ENCODE assay signal across 18 mouse cellular contexts in the genomic region with DNA sequence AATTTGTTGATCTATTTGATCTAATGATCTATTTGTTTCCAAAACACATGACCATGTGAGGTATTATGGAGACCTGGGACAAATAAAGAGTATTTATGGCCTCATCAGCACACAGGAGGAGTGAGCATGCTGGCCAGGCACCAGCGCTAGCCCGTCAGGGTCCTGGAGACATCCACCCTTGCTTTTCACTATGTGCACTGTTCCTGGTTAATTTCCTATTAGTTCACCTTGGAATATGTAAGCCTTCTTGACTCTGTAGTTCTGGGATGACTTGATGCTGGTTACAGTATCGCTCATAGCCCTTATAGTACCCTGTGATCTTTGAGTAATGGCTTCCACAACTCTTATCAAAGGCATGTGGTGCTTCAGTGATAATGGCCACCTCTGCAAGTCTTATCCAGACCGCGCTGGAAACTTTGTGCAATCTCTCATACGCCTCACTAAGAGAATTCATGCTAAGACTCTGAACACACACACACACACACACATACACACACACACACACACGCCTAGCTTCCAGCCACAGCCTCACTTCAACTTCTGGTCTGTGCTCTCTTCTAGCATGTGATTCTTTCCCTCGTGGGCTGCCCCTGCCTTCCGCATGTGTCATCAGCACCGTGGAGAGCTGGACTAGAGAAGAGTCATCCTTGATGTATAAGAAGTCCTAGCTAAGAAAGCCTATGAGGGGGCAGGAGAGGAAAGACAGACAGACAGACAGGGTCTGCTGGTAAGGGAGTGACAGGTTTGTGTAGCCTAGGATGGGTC. TPM values are rescaled to one million over a fixed set of nuclear protein-coding genes. Genes with fewer than 3 reads are reported as not detected.
A peak's percentile ranks its signal among the peaks of the same experiment; 100 is the strongest.
DNase-seq lines count a peak whose midpoint lies in the region; ATAC-seq lines count a peak whose summit lies in the region.
"Had no signal": no experiment of that assay in that cellular context is flagged by ENCODE, and none has a peak within 500 bp of the region (broad histone marks: within the 10 kb centered on the region; RNA-seq: fewer than 3 reads in every experiment).

No protein-coding gene starts in this region.

- H3K4me3 ChIP-seq in intestine, embryonic 16.5 days (ENCODE audit: low read length), result no peak overlapping the region
- H3K4me3 ChIP-seq in intestine, embryonic 15.5 days (replicated peaks), result no peak overlapping the region
- no peak overlapping the region for H3K4me3 ChIP-seq in midbrain, embryonic 13.5 days (replicated peaks)
- no peak overlapping the region for H3K4me3 ChIP-seq in midbrain, embryonic 16.5 days (ENCODE audit: low read depth, low read length)
- H3K4me3 ChIP-seq in liver, embryonic 13.5 days (replicated peaks), result no peak overlapping the region
- H3K4me3 ChIP-seq: embryonic facial prominence, embryonic 13.5 days; hindbrain, embryonic 13.5 days; limb, embryonic 15.5 days; megakaryocyte, embryonic 14.5 days had no signal

- H3K27ac ChIP-seq in intestine, embryonic 16.5 days (ENCODE audit: low read length), result no peak overlapping the region
- no peak overlapping the region for H3K27ac ChIP-seq in intestine, embryonic 15.5 days
- H3K27ac ChIP-seq in midbrain, embryonic 13.5 days, result no peak overlapping the region
- H3K27ac ChIP-seq in midbrain, embryonic 16.5 days (ENCODE audit: low read length), result no peak overlapping the region
- no peak overlapping the region for H3K27ac ChIP-seq in liver, embryonic 13.5 days
- H3K27ac ChIP-seq: embryonic facial prominence, embryonic 13.5 days; hindbrain, embryonic 13.5 days; limb, embryonic 15.5 days had no signal

- H3K4me1 ChIP-seq in intestine, embryonic 16.5 days (ENCODE audit: control insufficient read depth, insufficient read depth, low read length), result no peaks in the 10 kb centered on the region; the same call in 1 of the 2 replicates
- no peaks in the 10 kb centered on the region for H3K4me1 ChIP-seq in intestine, embryonic 15.5 days (replicated peaks)
- no peaks in the 10 kb centered on the region for H3K4me1 ChIP-seq in midbrain, embryonic 13.5 days (replicated peaks)
- H3K4me1 ChIP-seq in midbrain, embryonic 16.5 days (ENCODE audit: control insufficient read depth, insufficient read depth, low read length), result no peaks in the 10 kb centered on the region
- peaks cover 8% of the 10 kb centered on the region for H3K4me1 ChIP-seq in liver, embryonic 13.5 days (replicated peaks)
- H3K4me1 ChIP-seq: embryonic facial prominence, embryonic 13.5 days; hindbrain, embryonic 13.5 days; limb, embryonic 15.5 days; megakaryocyte, embryonic 14.5 days had no signal

- WGBS in intestine, embryonic 16.5 days, result 86% methylated on average over 10 of the region's 10 CpGs
- WGBS in intestine, embryonic 15.5 days, result 87% methylated on average over 10 of the region's 10 CpGs
- WGBS in midbrain, embryonic 13.5 days, result 94% methylated on average over 10 of the region's 10 CpGs
- WGBS in midbrain, embryonic 16.5 days, result 97% methylated on average over 10 of the region's 10 CpGs
- 57% methylated on average over 10 of the region's 10 CpGs for WGBS in liver, embryonic 13.5 days (ENCODE audit: insufficient replicate concordance)

- H3K9ac ChIP-seq in intestine, embryonic 16.5 days (ENCODE audit: low read depth, low read length), result no peak overlapping the region
- H3K9ac ChIP-seq in intestine, embryonic 15.5 days, result no peak overlapping the region
- no peak overlapping the region for H3K9ac ChIP-seq in midbrain, embryonic 13.5 days (replicated peaks)
- no peak overlapping the region for H3K9ac ChIP-seq in midbrain, embryonic 16.5 days (ENCODE audit: low read depth, low read length)
- H3K9ac ChIP-seq in liver, embryonic 13.5 days, result no peak overlapping the region
- H3K9ac ChIP-seq: embryonic facial prominence, embryonic 13.5 days; hindbrain, embryonic 13.5 days; limb, embryonic 15.5 days had no signal

- no peaks in the 10 kb centered on the region for H3K36me3 ChIP-seq in intestine, embryonic 16.5 days (ENCODE audit: control insufficient read depth, insufficient read depth, low read length)
- no peaks in the 10 kb centered on the region for H3K36me3 ChIP-seq in intestine, embryonic 15.5 days
- H3K36me3 ChIP-seq in midbrain, embryonic 13.5 days, result peaks cover 13% of the 10 kb centered on the region; the same call in 1 of the 2 replicates
- H3K36me3 ChIP-seq in midbrain, embryonic 16.5 days (ENCODE audit: control insufficient read depth, insufficient read depth, low read length), result peaks cover 2% of the 10 kb centered on the region; the same call in 1 of the 2 replicates
- peaks cover 9% of the 10 kb centered on the region; the same call in 1 of the 2 replicates for H3K36me3 ChIP-seq in liver, embryonic 13.5 days

- H3K27me3 ChIP-seq in intestine, embryonic 16.5 days (replicated peaks; ENCODE audit: control insufficient read depth, insufficient read depth, low read length), result no peaks in the 10 kb centered on the region
- H3K27me3 ChIP-seq in intestine, embryonic 15.5 days (replicated peaks), result no peaks in the 10 kb centered on the region
- H3K27me3 ChIP-seq in midbrain, embryonic 13.5 days, result no peaks in the 10 kb centered on the region
- no peaks in the 10 kb centered on the region for H3K27me3 ChIP-seq in midbrain, embryonic 16.5 days (ENCODE audit: control insufficient read depth, insufficient read depth, low read depth, low read length)
- H3K27me3 ChIP-seq in liver, embryonic 13.5 days, result no peaks in the 10 kb centered on the region
- H3K27me3 ChIP-seq: embryonic facial prominence, embryonic 13.5 days; hindbrain, embryonic 13.5 days; limb, embryonic 15.5 days; megakaryocyte, embryonic 14.5 days had no signal

- ATAC-seq in intestine, embryonic 16.5 days, result 0 out of 2 replicates have a peak, but pooled peaks have one; percentile 39
- no peak for ATAC-seq in intestine, embryonic 15.5 days
- peak; percentile 25 for ATAC-seq in midbrain, embryonic 13.5 days
- ATAC-seq in midbrain, embryonic 16.5 days, result no peak
- peak; percentile 72 for ATAC-seq in liver, embryonic 13.5 days (ENCODE audit: low read depth)
- ATAC-seq in granulocyte monocyte progenitor cell, adult 5-6 weeks (replicated peaks; ENCODE audit: poor library complexity, severe bottlenecking), result no peak
- ATAC-seq: activated CD4-positive, CD25-positive, alpha-beta regulatory T cell, adult 4 months had no signal

- no peak for DNase-seq in liver, embryonic 13.5 days
- no peak for DNase-seq in cerebellum, adult 11-12 months
- DNase-seq: adrenal gland, postnatal 10 days; cerebellum, adult 11 months; cerebellum, postnatal 14 days; gastrocnemius, postnatal 25 days; heart, postnatal 14 days; lung, postnatal 14 days had no signal

- no peaks in the 10 kb centered on the region for H3K9me3 ChIP-seq in intestine, embryonic 16.5 days (ENCODE audit: control insufficient read depth, low read length)
- no peaks in the 10 kb centered on the region for H3K9me3 ChIP-seq in intestine, embryonic 15.5 days
- H3K9me3 ChIP-seq in midbrain, embryonic 13.5 days, result no peaks in the 10 kb centered on the region
- H3K9me3 ChIP-seq in midbrain, embryonic 16.5 days (replicated peaks; ENCODE audit: control insufficient read depth, low read length, poor library complexity, severe bottlenecking), result no peaks in the 10 kb centered on the region
- no peaks in the 10 kb centered on the region for H3K9me3 ChIP-seq in liver, embryonic 13.5 days (replicated peaks)
- H3K9me3 ChIP-seq: embryonic facial prominence, embryonic 13.5 days; hindbrain, embryonic 13.5 days; limb, embryonic 15.5 days; megakaryocyte, embryonic 14.5 days had no signal

- H3K4me2 ChIP-seq in intestine, embryonic 16.5 days (ENCODE audit: low read depth, low read length), result no peak overlapping the region
- H3K4me2 ChIP-seq in intestine, embryonic 15.5 days (replicated peaks), result no peak overlapping the region
- H3K4me2 ChIP-seq in midbrain, embryonic 13.5 days (replicated peaks), result no peak overlapping the region
- no peak overlapping the region for H3K4me2 ChIP-seq in midbrain, embryonic 16.5 days (ENCODE audit: low read length)
- no peak overlapping the region for H3K4me2 ChIP-seq in liver, embryonic 13.5 days
- H3K4me2 ChIP-seq: embryonic facial prominence, embryonic 13.5 days; hindbrain, embryonic 13.5 days; limb, embryonic 15.5 days had no signal

RNA-seq across cellular contexts. Expression of a gene that starts 57.2 kb away (rescaled TPM):
- 49.6 and 50.9 TPM in 2 replicates for polyA plus RNA-seq in intestine, embryonic 16.5 days (2015; fragmentation: Nextera tagmentation; extraction: Ambion mirVana)
- 54.3 and 58.6 TPM in 2 replicates for polyA plus RNA-seq in intestine, embryonic 15.5 days (2015; fragmentation: Nextera tagmentation; extraction: Ambion mirVana)
- 127 and 141 TPM in 2 replicates for polyA plus RNA-seq in midbrain, embryonic 13.5 days (2015; fragmentation: Nextera tagmentation; extraction: Ambion mirVana)
- 209 and 219 TPM in 2 replicates for polyA plus RNA-seq in midbrain, embryonic 16.5 days (2015; fragmentation: Nextera tagmentation; extraction: Ambion mirVana)
- polyA plus RNA-seq in liver, embryonic 13.5 days (2015; fragmentation: Nextera tagmentation; extraction: Ambion mirVana), result 16.7 and 20.2 TPM in 2 replicates
- total RNA-seq in granulocyte monocyte progenitor cell, adult 5-6 weeks (2014; fragmentation: Nextera tagmentation), result 23.1 and 23.7 TPM in 2 replicates
- total RNA-seq in granulocyte monocyte progenitor cell, adult 5-6 weeks (2017), result 25.0 and 25.3 TPM in 2 replicates

Comparison
In these comparisons a context has a peak if more than half of its experiments do, and no peak if none do; other contexts are left out.
1. ATAC-seq: peak in intestine, embryonic 16.5 days (single experiment), midbrain, embryonic 13.5 days (single experiment) and liver, embryonic 13.5 days (single experiment); none in intestine, embryonic 15.5 days (single experiment), midbrain, embryonic 16.5 days (single experiment) and granulocyte monocyte progenitor cell, adult 5-6 weeks (single experiment).